Mouse (Mus musculus) liver, adult 2 months (tissue): ENCODE results near the gene Tha1. TPM values are rescaled to one million over a fixed set of nuclear protein-coding genes. Genes with fewer than 3 reads are reported as not detected.
A peak's percentile ranks its signal among the peaks of the same experiment; 100 is the strongest.

Source experiments
- DNase-seq: peaks from one replicate; pipeline ENCODE4 v3.0.0-alpha.2; 2011; ENCODE audit warnings: low read depth, low spot score; ENCODE audit errors: extremely low read depth
- H3K27ac ChIP-seq: fragments of 200-500 bp; replicated peaks from 2 replicates; pipeline ENCODE4 v1.5.1; 2012; ENCODE audit warnings: low read depth, mild to moderate bottlenecking, control low read depth, inconsistent platforms, low read length; ENCODE audit not compliant: insufficient read depth
- H3K27me3 ChIP-seq: fragments of 200-500 bp; 2 replicates; pipeline ENCODE4 v1.6.1; 2012; ENCODE audit warnings: mild to moderate bottlenecking, moderate library complexity, low read length, inconsistent platforms; ENCODE audit not compliant: control insufficient read depth, insufficient read depth
- H3K36me3 ChIP-seq: fragments of 200-500 bp; 2 replicates; pipeline ENCODE4 v1.6.1; 2012; ENCODE audit warnings: low read length, inconsistent platforms; ENCODE audit not compliant: control insufficient read depth, insufficient read depth
- H3K4me1 ChIP-seq: fragments of 200-500 bp; 2 replicates; pipeline ENCODE4 v1.6.1; 2011; ENCODE audit warnings: low read length; ENCODE audit not compliant: control insufficient read depth, insufficient read depth
- H3K4me3 ChIP-seq: fragments of 200-500 bp; 2 replicates; pipeline ENCODE4 v1.5.1; 2011; ENCODE audit warnings: low read depth, mild to moderate bottlenecking, control low read depth, low read length, moderate library complexity; ENCODE audit not compliant: insufficient read depth
- H3K79me2 ChIP-seq: fragments of 200-500 bp; 2 replicates; pipeline ENCODE4 v1.6.1; 2012; ENCODE audit warnings: inconsistent platforms, mild to moderate bottlenecking, low read length, moderate library complexity; ENCODE audit not compliant: control insufficient read depth, insufficient read depth
- H3K9ac ChIP-seq: fragments of 200-500 bp; 2 replicates; pipeline ENCODE4 v1.6.1; 2012; ENCODE audit warnings: low read depth, mild to moderate bottlenecking, control low read depth, inconsistent platforms, low read length
- CTCF ChIP-seq: fragments of 200-500 bp; IDR thresholded peaks from 2 replicates; pipeline ENCODE4 v1.5.1; 2011; ENCODE audit warnings: low read depth, low read length, control low read depth
- POLR2A ChIP-seq: fragments of 200-500 bp; IDR thresholded peaks from 2 replicates; pipeline ENCODE4 v1.6.1; 2011; ENCODE audit warnings: low read length, control low read depth; ENCODE audit not compliant: insufficient read depth; ENCODE audit errors: extremely low read depth
- WGBS: fragments of 180-500 bp; shearing (Covaris S2); methylation state at CpG from one replicate; pipeline ENCODE4 v1.1.7; 2018; 5-methylcytosine and 5-hydroxymethylcytosine counted together
- polyA plus RNA-seq: library from polyadenylated mRNA; depleted of rRNA; stranded (reverse); fragments of >200 nt; gene quantifications from 2 replicates; pipeline ENCODE4 v1.2.3, GENCODE M21; 2012
- total RNA-seq: library from RNA; depleted of rRNA; stranded (reverse); fragments of >200 nt; gene quantifications from 2 replicates; pipeline ENCODE4 v1.2.3, GENCODE M21; 2014

Tha1 gene
- total and polyA plus RNA-seq, 2 experiments = 7.4 to 11.4 TPM

- TF ChIP-seq CTCF = no peak
- no peak for TF ChIP-seq POLR2A
- no peaks in the 10 kb centered on the region for H3K4me1 ChIP-seq
- WGBS = 96% methylated on average over 9 of the region's 9 CpGs
- H3K79me2 ChIP-seq = peaks cover 5% of the 10 kb centered on the region; the same call in 1 of the 2 replicates
- no peaks in the 10 kb centered on the region for H3K36me3 ChIP-seq
- no peaks in the 10 kb centered on the region for H3K27me3 ChIP-seq
- no peak overlapping the region for H3K27ac ChIP-seq
- no peak overlapping the region for H3K9ac ChIP-seq
- DNase-seq = no peak
- no peak overlapping the region for H3K4me3 ChIP-seq
Measured at GRCm38 (mm10) chr11:117854241-117854640, 19.0 kb downstream of the Tha1 start.

DNA sequence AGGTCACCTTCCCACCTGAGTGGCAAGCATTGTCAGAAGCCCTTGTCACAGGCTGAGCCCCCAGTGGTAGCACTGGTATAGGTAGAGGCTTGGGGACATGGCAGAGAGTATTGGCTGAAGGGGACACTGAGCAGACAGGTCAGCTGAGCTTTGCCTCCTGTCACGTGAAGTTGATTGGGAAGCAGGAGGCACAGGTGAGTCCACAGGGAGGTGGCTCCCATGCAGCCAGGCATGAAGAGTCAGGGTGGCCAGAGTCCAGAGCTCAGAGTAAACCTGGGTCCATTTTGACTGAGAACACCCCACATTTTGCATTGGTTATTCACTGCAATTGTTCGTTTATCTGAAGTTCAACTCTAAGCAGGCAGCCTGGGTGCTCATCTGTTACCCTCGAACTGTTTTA lies 20.4 kb downstream of the Tha1 start:
- Histone ChIP-seq H3K9ac (no peak overlapping the region), H3K36me3 (no peaks in the 10 kb centered on the region), H3K79me2 (peaks cover 6% of the 10 kb centered on the region; the same call in 1 of the 2 replicates), H3K4me3 (no peak overlapping the region), H3K27me3 (no peaks in the 10 kb centered on the region), H3K4me1 (peaks cover 3% of the 10 kb centered on the region; the same call in 1 of the 2 replicates), H3K27ac (no peak overlapping the region)
- WGBS = 88% methylated on average over 3 of the region's 3 CpGs
- DNase-seq = no peak
- TF ChIP-seq POLR2A (no peak), CTCF (no peak)

- Histone ChIP-seq H3K36me3 (no peaks in the 10 kb centered on the region), H3K4me3 (peak within 1 kb of the TSS; percentile 66), H3K27me3 (no peaks in the 10 kb centered on the region), H3K79me2 (peaks cover 6% of the 10 kb centered on the region; the same call in 1 of the 2 replicates), H3K9ac (peak within 1 kb of the TSS; percentile 86), H3K27ac (peak within 1 kb of the TSS; percentile 80), H3K4me1 (peaks cover 19% of the 10 kb centered on the region)
- under 1% methylated on average over 50 of the region's 51 CpGs for whole genome bisulfite sequencing
- peak; percentile 77 for DNase-seq
- TF ChIP-seq CTCF (no peak), POLR2A (peak; percentile 98)
Measured at GRCm38 (mm10) chr11:117848985-117849671, 24.2 kb downstream of the Tha1 start, which contains the start of gene Birc5. Gene Birc5 (plus strand): TSS chr11:117849251.

GRCm38 (mm10) chr11:117848271-117848984 lies 24.9 kb downstream of the Tha1 start:
- peaks cover 6% of the 10 kb centered on the region; the same call in 1 of the 2 replicates for H3K79me2 ChIP-seq
- H3K4me1 ChIP-seq = peaks cover 19% of the 10 kb centered on the region
- H3K9ac ChIP-seq = peak overlapping the region; percentile 86
- 1% methylated on average over 19 of the region's 19 CpGs for WGBS
- H3K27me3 ChIP-seq = no peaks in the 10 kb centered on the region
- TF ChIP-seq POLR2A (0 out of 2 replicates have a peak, but pooled peaks have one; percentile 25), CTCF (no peak)
- H3K36me3 ChIP-seq = no peaks in the 10 kb centered on the region
- H3K4me3 ChIP-seq = peak overlapping the region; percentile 66
- H3K27ac ChIP-seq = peak overlapping the region; percentile 80
- DNase-seq = peak; percentile 42

- WGBS = 20% methylated on average over 7 of the region's 7 CpGs
Measured at GRCm38 (mm10) chr11:117847593-117848215, 25.6 kb downstream of the Tha1 start.

More at GRCm38 (mm10) chr11:117847593-117848215, 25.6 kb downstream of the Tha1 start:
- Histone ChIP-seq H3K79me2 (peaks cover 6% of the 10 kb centered on the region; the same call in 1 of the 2 replicates), H3K36me3 (no peaks in the 10 kb centered on the region), H3K4me3 (peak overlapping the region; percentile 66), H3K27me3 (no peaks in the 10 kb centered on the region), H3K4me1 (peaks cover 19% of the 10 kb centered on the region), H3K9ac (peak overlapping the region; percentile 86), H3K27ac (peak overlapping the region; percentile 80)
- no peak for TF ChIP-seq CTCF
- peak; percentile 77 for TF ChIP-seq POLR2A
- DNase-seq = peak; percentile 81
